Mouse (Mus musculus) lung, postnatal 10 days (tissue): ENCODE data around the gene 2010003K11Rik.

Experiments used
- DNase-seq: peaks from one replicate; pipeline ENCODE4 v3.0.0; 2021

The 2010003K11Rik gene

GRCm38 (mm10) chr19:4496535-4497262 is 1.7 kb downstream of the 2010003K11Rik start:
- no peak for DNase-seq

GRCm38 (mm10) chr19:4495814-4496213 is 2.6 kb downstream of the 2010003K11Rik start:
- no peak for DNase-seq

- no peak for DNase-seq
Observed at GRCm38 (mm10) chr19:4494707-4495106, 3.7 kb downstream of the 2010003K11Rik start.

GRCm38 (mm10) chr19:4492526-4493296 is 5.7 kb downstream of the 2010003K11Rik start:
- DNase-seq = peak; percentile 44

- DNase-seq = no peak
Observed at GRCm38 (mm10) chr19:4491080-4491695, 7.2 kb downstream of the 2010003K11Rik start.

GRCm38 (mm10) chr19:4487877-4488276 is 10.5 kb downstream of the 2010003K11Rik start:
- DNase-seq = peak; percentile 30

GRCm38 (mm10) chr19:4485006-4485405 is 13.4 kb downstream of the 2010003K11Rik start:
- no peak for DNase-seq

- DNase-seq = no peak
Observed at GRCm38 (mm10) chr19:4482111-4482859, 16.1 kb downstream of the 2010003K11Rik start.

GRCm38 (mm10) chr19:4481326-4481725 is 17.1 kb downstream of the 2010003K11Rik start:
- no peak for DNase-seq

- DNase-seq = no peak
Observed at GRCm38 (mm10) chr19:4480041-4480440, 18.3 kb downstream of the 2010003K11Rik start.

- no peak for DNase-seq
Observed at GRCm38 (mm10) chr19:4478190-4478516, 20.2 kb downstream of the 2010003K11Rik start.

GRCm38 (mm10) chr19:4477345-4478189 is 20.8 kb downstream of the 2010003K11Rik start, which contains the start of gene Syt12:
Gene Syt12 (minus strand): TSS chr19:4477447.
- DNase-seq = peak; percentile 59

- DNase-seq = peak; percentile 44
Observed at GRCm38 (mm10) chr19:4476601-4477257, 21.7 kb downstream of the 2010003K11Rik start.

- DNase-seq = no peak
Observed at GRCm38 (mm10) chr19:4475224-4475925, 23.0 kb downstream of the 2010003K11Rik start.

- DNase-seq = no peak
Observed at GRCm38 (mm10) chr19:4474739-4475138, 23.6 kb downstream of the 2010003K11Rik start.

- DNase-seq = no peak
Observed at GRCm38 (mm10) chr19:4473549-4473948, 24.8 kb downstream of the 2010003K11Rik start.

- DNase-seq = peak; percentile 26
Observed at GRCm38 (mm10) chr19:4468363-4468762, 30.0 kb downstream of the 2010003K11Rik start.

- no peak for DNase-seq
Observed at GRCm38 (mm10) chr19:4464666-4465065, 33.7 kb downstream of the 2010003K11Rik start.

- no peak for DNase-seq
Observed at GRCm38 (mm10) chr19:4461981-4462380, 36.4 kb downstream of the 2010003K11Rik start.

GRCm38 (mm10) chr19:4456227-4456626 is 42.2 kb downstream of the 2010003K11Rik start:
- peak; percentile 69 for DNase-seq
